Mouse (Mus musculus): ENCODE results near the gene Lmna.

GRCm38 (mm10) chr3:88486887-88487286, 22.9 kb downstream of the Lmna start:
- no peak for TF ChIP-seq HCFC1 (IDR thresholded peaks at IDR 0.05; ENCODE audit: borderline replicate concordance, insufficient read depth, low read length)
- TF ChIP-seq CHD2 (IDR thresholded peaks at IDR 0.05; ENCODE audit: low read depth, low read length), result no peak
- TF ChIP-seq MAFK (IDR thresholded peaks at IDR 0.05; ENCODE audit: insufficient read depth, low read depth, low read length), result no peak
- TF ChIP-seq ZNF384 (IDR thresholded peaks at IDR 0.05; ENCODE audit: low read depth, low read length), result no peak
- no peak for TF ChIP-seq ZC3H11A (IDR thresholded peaks at IDR 0.05; ENCODE audit: borderline replicate concordance, low read depth, low read length)
